Mouse (Mus musculus) embryonic stem cell, embryonic (primary cell): ENCODE data around the gene Slc7a14.

Source experiments
- CTCF ChIA-PET, 4 experiments: fragments of 300-600 bp in 2 of 4; fragments of 350-600 bp in 2 of 4; sonication (Branson Sonifier 250); formaldehyde crosslinking; loops; one replicate each; lab custom pipeline; 2022; ENCODE audit warnings: inconsistent platforms in 2 of 4; lab: Charles Lee
- POLR2A ChIA-PET, 4 experiments: fragments of 300-600 bp in 2 of 4; fragments of 350-600 bp in 2 of 4; sonication (Branson Sonifier 250); formaldehyde crosslinking; loops; one replicate each; lab custom pipeline; 2022; ENCODE audit warnings: antibody characterized with exemption in 4 of 4, inconsistent platforms in 1 of 4; lab: Charles Lee

Slc7a14 gene

GRCm38 (mm10) chr3:31267921-31268320 is 42.3 kb downstream of the Slc7a14 start:
- CTCF ChIA-PET: interaction anchor here in 1 of 4 experiments (0.5 kb wide), 1 partner anchor 110 kb away, joined by 8 read pairs; no protein-coding TSS in a partner anchor

GRCm38 (mm10) chr3:31266941-31267340 is 43.2 kb downstream of the Slc7a14 start:
- ChIA-PET CTCF (no interaction called here), POLR2A (interaction anchor here in 1 of 4 experiments (0.6 kb wide), 1 partner anchor 16 kb away, joined by 4 read pairs; no protein-coding TSS in a partner anchor)

More at GRCm38 (mm10) chr3:31267921-31268320, 42.3 kb downstream of the Slc7a14 start:
- POLR2A ChIA-PET: no interaction called here

- POLR2A ChIA-PET: no interaction called here
- CTCF ChIA-PET: interaction anchor here in 3 of 4 experiments (0.6 to 1.0 kb wide), 3 partner anchors 22 to 103 kb away, joined by 3 to 4 read pairs (median 4); no protein-coding TSS in a partner anchor
Measured at GRCm38 (mm10) chr3:31263535-31263934, 46.6 kb downstream of the Slc7a14 start.

GRCm38 (mm10) chr3:31261418-31262014 is 48.7 kb downstream of the Slc7a14 start:
- ChIA-PET POLR2A (interaction anchor here in 1 of 4 experiments (0.7 kb wide), 1 partner anchor 283 kb away, joined by 3 read pairs; no protein-coding TSS in a partner anchor), CTCF (interaction anchor here in 1 of 4 experiments (0.7 kb wide), 1 partner anchor 1495 kb away, joined by 3 read pairs; no protein-coding TSS in a partner anchor)

- CTCF ChIA-PET: interaction anchor here in 1 of 4 experiments (0.7 kb wide), 1 partner anchor 1496 kb away, joined by 3 read pairs; no protein-coding TSS in a partner anchor
- POLR2A ChIA-PET: interaction anchor here in 1 of 4 experiments (0.7 kb wide), 1 partner anchor 282 kb away, joined by 3 read pairs; no protein-coding TSS in a partner anchor
Measured at GRCm38 (mm10) chr3:31260964-31261346, 49.2 kb downstream of the Slc7a14 start.

- ChIA-PET CTCF (interaction anchor here in 1 of 4 experiments (0.7 kb wide), 1 partner anchor 1496 kb away, joined by 3 read pairs; no protein-coding TSS in a partner anchor), POLR2A (no interaction called here)
Measured at GRCm38 (mm10) chr3:31260329-31260963, 49.7 kb downstream of the Slc7a14 start.

- ChIA-PET POLR2A (no interaction called here), CTCF (no interaction called here)
Measured at GRCm38 (mm10) chr3:31259553-31260255, 50.5 kb downstream of the Slc7a14 start.

- ChIA-PET CTCF (no interaction called here), POLR2A (interaction anchor here in 2 of 4 experiments (0.6 to 1.1 kb wide), 2 partner anchors 33 kb away, joined by 6 to 9 read pairs; no protein-coding TSS in a partner anchor)
Measured at GRCm38 (mm10) chr3:31254427-31254826, 55.8 kb downstream of the Slc7a14 start.

- CTCF ChIA-PET: no interaction called here
- POLR2A ChIA-PET: interaction anchor here in 1 of 4 experiments (0.6 kb wide), 1 partner anchor 33 kb away, joined by 9 read pairs; no protein-coding TSS in a partner anchor
Measured at GRCm38 (mm10) chr3:31253862-31254261, 56.3 kb downstream of the Slc7a14 start.

GRCm38 (mm10) chr3:31252566-31252965 is 57.6 kb downstream of the Slc7a14 start:
- ChIA-PET POLR2A (no interaction called here), CTCF (interaction anchor here in 1 of 4 experiments (0.7 kb wide), 1 partner anchor 16 kb away, joined by 4 read pairs; no protein-coding TSS in a partner anchor)

GRCm38 (mm10) chr3:31243478-31243877 is 66.7 kb downstream of the Slc7a14 start:
- POLR2A ChIA-PET: no interaction called here
- CTCF ChIA-PET: interaction anchor here in 1 of 4 experiments (0.7 kb wide), 1 partner anchor 104 kb away, joined by 3 read pairs; no protein-coding TSS in a partner anchor

- POLR2A ChIA-PET: no interaction called here
- CTCF ChIA-PET: interaction anchor here in 1 of 4 experiments (0.5 kb wide), 1 partner anchor 99 kb away, joined by 5 read pairs; no protein-coding TSS in a partner anchor
Measured at GRCm38 (mm10) chr3:31240840-31241239, 69.3 kb downstream of the Slc7a14 start.

GRCm38 (mm10) chr3:31239645-31240044 is 70.5 kb downstream of the Slc7a14 start:
- POLR2A ChIA-PET: no interaction called here
- CTCF ChIA-PET: interaction anchor here in 1 of 4 experiments (0.6 kb wide), 1 partner anchor 23 kb away, joined by 3 read pairs; no protein-coding TSS in a partner anchor

- POLR2A ChIA-PET: no interaction called here
- CTCF ChIA-PET: interaction anchor here in 2 of 4 experiments (1.0 to 1.2 kb wide), 4 partner anchors 26 to 182 kb away, joined by 3 to 4 read pairs (median 3); no protein-coding TSS in a partner anchor
Measured at GRCm38 (mm10) chr3:31237936-31238335, 72.2 kb downstream of the Slc7a14 start.

- ChIA-PET POLR2A (no interaction called here), CTCF (no interaction called here)
Measured at GRCm38 (mm10) chr3:31236146-31236545, 74.0 kb downstream of the Slc7a14 start.

GRCm38 (mm10) chr3:31234356-31234755 is 75.8 kb downstream of the Slc7a14 start:
- CTCF ChIA-PET: interaction anchor here in 1 of 4 experiments (1.6 kb wide), 1 partner anchor 16 kb away, joined by 3 read pairs; no protein-coding TSS in a partner anchor
- POLR2A ChIA-PET: interaction anchor here in 1 of 4 experiments (1.0 kb wide), 1 partner anchor 9 kb away, joined by 3 read pairs; no protein-coding TSS in a partner anchor

- ChIA-PET CTCF (interaction anchor here in 1 of 4 experiments (0.6 to 1.6 kb wide), 2 partner anchors 16 to 352 kb away, joined by 3 read pairs; no protein-coding TSS in a partner anchor), POLR2A (interaction anchor here in 1 of 4 experiments (0.8 to 1.0 kb wide), 2 partner anchors 8 to 13 kb away, joined by 3 read pairs; no protein-coding TSS in a partner anchor)
Measured at GRCm38 (mm10) chr3:31233746-31234312, 76.3 kb downstream of the Slc7a14 start.

- POLR2A ChIA-PET: no interaction called here
- CTCF ChIA-PET: no interaction called here
Measured at GRCm38 (mm10) chr3:31229281-31229680, 80.9 kb downstream of the Slc7a14 start.
